In the genomic region with DNA sequence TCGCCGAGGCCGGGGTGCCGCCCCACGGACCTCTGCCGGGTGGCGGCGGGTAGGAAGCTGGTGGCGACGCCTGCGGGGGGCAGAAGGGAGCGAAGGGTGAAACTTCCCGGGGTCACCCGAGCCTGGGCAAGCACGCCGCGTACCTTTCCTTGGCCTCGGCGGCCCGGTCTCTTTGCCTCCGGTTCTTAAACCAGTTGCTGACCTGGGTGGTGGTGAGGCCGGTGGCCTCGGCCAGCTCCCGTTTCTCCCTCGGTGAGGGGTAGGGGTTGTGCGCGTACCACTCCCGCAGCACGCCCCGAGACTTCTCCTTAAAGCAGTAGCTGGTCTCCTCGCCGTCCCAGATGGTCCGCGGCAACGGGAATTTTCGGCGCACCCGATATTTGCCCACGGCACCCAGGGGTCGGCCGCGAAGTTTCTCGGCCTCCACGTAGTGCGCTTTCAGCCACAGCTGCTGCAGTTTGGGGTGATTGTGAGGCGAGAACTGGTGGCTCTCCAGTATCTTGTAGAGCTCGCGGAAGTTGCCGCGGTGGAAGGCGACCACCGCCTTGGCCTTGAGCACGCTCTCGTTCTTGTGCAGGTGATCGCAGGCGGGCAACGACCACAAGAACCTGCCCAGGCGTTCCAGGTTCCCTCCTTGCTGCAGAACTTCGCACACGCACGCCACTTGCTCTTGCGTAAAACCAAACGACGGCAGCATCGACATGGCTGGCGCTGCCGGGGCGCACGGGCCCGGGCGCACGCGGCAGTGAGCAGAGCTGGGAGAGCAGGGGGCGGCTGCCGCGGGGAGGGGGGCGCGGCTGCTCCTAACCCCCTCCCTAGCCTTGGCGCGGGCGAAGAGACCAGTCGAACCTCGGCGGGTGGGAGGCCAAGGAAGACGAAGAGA, we compare ENCODE assay signal across 1 mouse cellular context.
TF ChIP-seq lines count a peak whose summit lies in the region.

No protein-coding gene starts in this region.

TF ChIP-seq in CH12.LX, 34 proteins besides CTCF, POLR2A, EP300 and RAD21 (continued from another document):
- TF ChIP-seq BHLHE40 (IDR thresholded peaks at IDR 0.05; ENCODE audit: low read depth, low read length) (peak; percentile 65), NELFE (IDR thresholded peaks at IDR 0.05; ENCODE audit: low read depth, low read length) (no peak), HCFC1 (IDR thresholded peaks at IDR 0.05; ENCODE audit: low read depth, low read length) (no peak), ZC3H11A (IDR thresholded peaks at IDR 0.05; ENCODE audit: low read depth, low read length) (no peak), RCOR1 (conservative IDR thresholded peaks at IDR 0.05; ENCODE audit: low read depth, low read length) (no peak), USF1 (IDR thresholded peaks at IDR 0.05; ENCODE audit: low read depth, low read length) (no peak), MAFK (IDR thresholded peaks at IDR 0.05; ENCODE audit: insufficient replicate concordance, low read length) (no peak), TCF12 (IDR thresholded peaks at IDR 0.05; ENCODE audit: low read depth, low read length) (no peak), JUND (conservative IDR thresholded peaks at IDR 0.05; ENCODE audit: low read depth, low read length) (no peak), MAZ (IDR thresholded peaks at IDR 0.05; ENCODE audit: low read depth, low read length) (no peak), SIN3A (IDR thresholded peaks at IDR 0.05; ENCODE audit: low read length) (no peak), ZNF384 (IDR thresholded peaks at IDR 0.05; ENCODE audit: low read depth, low read length) (no peak), KAT2A (IDR thresholded peaks at IDR 0.05; ENCODE audit: insufficient replicate concordance, low read length) (no peak), CHD1 (IDR thresholded peaks at IDR 0.05; ENCODE audit: low read depth, low read length) (peak; percentile 6; the same call in 1 of the 2 replicates), JUN (IDR thresholded peaks at IDR 0.05; ENCODE audit: insufficient read depth, low read depth, low read length) (no peak), SMC3 (IDR thresholded peaks at IDR 0.05; ENCODE audit: low read depth, low read length) (peak; percentile 21; the same call in 1 of the 2 replicates), ETS1 (conservative IDR thresholded peaks at IDR 0.05; ENCODE audit: low read depth, low read length) (no peak), NRF1 (IDR thresholded peaks at IDR 0.05; ENCODE audit: low read depth, low read length) (0 out of 2 replicates have a peak, but pooled peaks have one; percentile 12), ZMIZ1 (IDR thresholded peaks at IDR 0.05; ENCODE audit: low read depth, low read length) (no peak), CHD2 (IDR thresholded peaks at IDR 0.05; ENCODE audit: low read length) (no peak)
TF ChIP-seq in CH12.LX: peak in this region for 7.
